Mouse (Mus musculus): ENCODE results near the gene Kansl3.

DNA sequence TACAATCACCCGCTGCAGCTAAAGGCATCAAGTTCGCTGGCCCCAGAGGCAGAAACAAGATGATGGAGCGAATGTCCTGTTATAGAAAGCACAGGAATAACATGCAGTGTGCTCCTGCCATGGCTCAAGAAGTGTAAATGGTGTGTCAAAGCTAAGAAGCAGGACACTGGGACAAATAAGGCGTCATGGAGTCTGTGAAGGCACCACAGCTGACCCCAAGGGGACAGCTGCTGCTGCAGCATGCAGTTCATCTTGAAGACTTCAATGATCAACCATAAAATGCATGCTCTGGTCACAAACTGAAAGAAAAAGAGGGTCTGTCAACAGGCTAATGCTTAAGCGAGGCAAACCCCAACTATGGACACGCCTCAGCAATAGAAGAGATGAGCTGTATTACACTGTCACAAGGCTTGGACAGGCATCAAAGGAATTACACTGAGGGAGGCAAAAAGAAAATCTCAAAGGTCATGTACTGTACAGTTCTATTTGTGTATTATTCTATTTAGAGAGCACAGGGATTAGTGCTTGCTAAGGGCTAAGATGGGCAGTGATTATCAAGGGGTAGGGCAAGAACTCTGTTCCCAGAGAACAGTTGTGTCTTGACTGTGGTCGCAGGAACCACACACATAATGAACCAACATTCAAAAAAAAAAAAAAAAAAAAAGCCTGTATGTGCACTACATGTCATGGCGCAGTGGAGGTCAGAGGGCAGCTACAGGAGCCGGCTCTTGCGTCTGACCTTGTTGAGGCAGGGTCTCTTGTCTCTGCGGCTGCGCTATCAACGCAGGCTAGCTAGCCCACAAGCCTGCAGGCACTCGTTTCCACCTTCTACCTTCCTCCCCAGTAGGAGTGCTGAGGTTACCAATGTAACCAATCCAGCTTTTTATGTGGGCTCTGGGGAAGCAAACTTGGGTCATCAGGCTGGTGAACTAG is 35.8 kb downstream of the Kansl3 start:
- no peak for TF ChIP-seq CTCF (IDR thresholded peaks at IDR 0.05; ENCODE audit: low read depth, low read length)
- no peak for TF ChIP-seq TAL1 (conservative IDR thresholded peaks at IDR 0.05; ENCODE audit: low read depth, low read length)
- no peak for TF ChIP-seq POLR2AphosphoS5 (IDR thresholded peaks at IDR 0.05; ENCODE audit: insufficient replicate concordance, low read depth, low read length)
- no peak for TF ChIP-seq GATA1 (IDR thresholded peaks at IDR 0.05; ENCODE audit: borderline replicate concordance, low read length)
- no peak for TF ChIP-seq GATA2 (IDR thresholded peaks at IDR 0.05; ENCODE audit: borderline replicate concordance, low read depth, low read length)

Measured in G1E (cell line).